Mouse (Mus musculus) liver, embryonic 15.5 days (tissue): ENCODE data around the gene Pdgfa. TPM values are rescaled to one million over a fixed set of nuclear protein-coding genes. Genes with fewer than 3 reads are reported as not detected.

Source experiments
- ATAC-seq: fragments of 200-750 bp; cut with Nextera tagmentation; 2 replicates; pipeline ENCODE4 v1.8.0; 2017; ENCODE audit warnings: moderate number of reproducible peaks, mild to moderate bottlenecking, moderate library complexity; ENCODE audit not compliant: insufficient read depth
- H3K27ac ChIP-seq: fragments of 300-500 bp; sonication (generic); replicated peaks from 2 replicates; pipeline ENCODE4 v1.5.1; 2015; ENCODE audit warnings: mild to moderate bottlenecking, inconsistent platforms
- H3K27me3 ChIP-seq: fragments of 300-500 bp; sonication (generic); 2 replicates; pipeline ENCODE4 v1.6.1; 2015; ENCODE audit warnings: mild to moderate bottlenecking, inconsistent platforms
- H3K36me3 ChIP-seq: fragments of 300-500 bp; sonication (generic); replicated peaks from 2 replicates; pipeline ENCODE4 v1.6.1; 2015; ENCODE audit warnings: moderate library complexity, mild to moderate bottlenecking, inconsistent platforms
- H3K4me1 ChIP-seq: fragments of 300-500 bp; sonication (generic); replicated peaks from 2 replicates; pipeline ENCODE4 v1.6.1; 2015; ENCODE audit warnings: inconsistent platforms
- H3K4me2 ChIP-seq: fragments of 300-500 bp; sonication (generic); 2 replicates; pipeline ENCODE4 v1.6.1; 2015; ENCODE audit warnings: moderate library complexity, mild to moderate bottlenecking, inconsistent platforms
- H3K4me3 ChIP-seq: fragments of 300-500 bp; sonication (generic); replicated peaks from 2 replicates; pipeline ENCODE4 v1.5.1; 2015; ENCODE audit warnings: mild to moderate bottlenecking, inconsistent platforms
- H3K9ac ChIP-seq: fragments of 300-500 bp; sonication (generic); 2 replicates; pipeline ENCODE4 v1.6.1; 2015; ENCODE audit warnings: moderate library complexity, mild to moderate bottlenecking, inconsistent platforms
- H3K9me3 ChIP-seq: fragments of 300-500 bp; sonication (generic); replicated peaks from 2 replicates; pipeline ENCODE4 v1.6.1; 2016; ENCODE audit warnings: inconsistent platforms
- WGBS: fragments of 180-500 bp; shearing (Covaris S2); methylation state at CpG from one replicate; pipeline ENCODE4 v1.1.7; 2015; ENCODE audit warnings: mixed read lengths; ENCODE audit not compliant: insufficient replicate concordance; 5-methylcytosine and 5-hydroxymethylcytosine counted together
- polyA plus RNA-seq: library from polyadenylated mRNA; unstranded; fragments of >200 nt; fragmentation: Nextera tagmentation; extraction: Ambion mirVana; gene quantifications from 2 replicates; pipeline ENCODE4 v1.2.1, GENCODE M21; 2015

Pdgfa gene
- polyA plus RNA-seq, 1 experiment from 2014 or later: 1.6 TPM

DNA sequence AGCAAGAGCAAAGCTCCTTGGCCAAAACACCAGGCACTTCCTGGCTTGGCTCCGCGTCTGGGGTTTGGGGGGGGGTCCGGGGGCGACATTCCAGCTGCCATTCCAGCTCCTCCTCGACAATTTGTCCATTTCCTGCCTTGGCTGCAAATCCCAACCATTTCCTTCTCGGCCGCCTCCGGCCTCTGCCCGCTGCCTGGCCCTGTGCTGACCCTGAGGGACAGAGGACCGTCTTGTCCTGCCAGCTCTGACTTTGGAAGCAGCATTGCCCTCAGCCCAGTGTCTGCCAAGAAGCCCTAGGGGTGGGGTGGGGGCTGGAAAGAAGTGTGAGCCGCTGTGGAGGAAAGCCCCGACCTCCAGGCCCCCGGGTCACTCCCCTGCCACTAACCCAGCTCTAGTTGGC is 44.2 kb downstream of the Pdgfa start:
- H3K9ac ChIP-seq: no peak overlapping the region
- WGBS: 32% methylated on average over 13 of the region's 13 CpGs
- 0 out of 2 replicates have a peak, but pooled peaks cover 8% of the 10 kb centered on the region for H3K27me3 ChIP-seq
- H3K36me3 ChIP-seq: no peaks in the 10 kb centered on the region
- H3K27ac ChIP-seq: no peak overlapping the region
- ATAC-seq: no peak
- H3K4me3 ChIP-seq: no peak overlapping the region
- 0 out of 2 replicates have a peak, but pooled peaks cover under 1% of the 10 kb centered on the region for H3K4me1 ChIP-seq
- H3K9me3 ChIP-seq: no peaks in the 10 kb centered on the region
- H3K4me2 ChIP-seq: no peak overlapping the region

DNA sequence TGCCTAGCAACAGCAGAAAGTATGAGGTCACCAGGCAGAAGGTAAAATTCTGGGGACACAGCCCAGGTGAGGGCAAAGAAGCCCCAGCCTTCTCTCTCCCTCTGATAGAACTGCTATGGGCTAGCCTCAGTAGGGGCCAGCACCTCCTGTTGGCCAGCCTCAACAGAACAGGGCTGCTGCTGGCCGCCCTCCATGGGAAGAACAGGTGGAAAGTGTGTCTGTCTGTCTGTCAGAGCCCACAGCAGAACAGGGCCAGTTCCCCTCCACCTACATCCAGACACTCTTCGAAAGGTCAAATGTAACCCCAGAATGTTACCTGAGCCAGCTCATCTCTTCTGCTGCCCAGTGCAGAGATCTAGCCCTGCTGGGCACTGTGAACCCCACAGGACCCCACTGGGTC is 45.9 kb downstream of the Pdgfa start:
- no peak for ATAC-seq
- WGBS: 59% methylated on average over 2 of the region's 2 CpGs
- Histone ChIP-seq H3K4me3 (no peak overlapping the region), H3K4me2 (no peak overlapping the region), H3K27ac (no peak overlapping the region), H3K36me3 (no peaks in the 10 kb centered on the region), H3K9me3 (no peaks in the 10 kb centered on the region), H3K4me1 (0 out of 2 replicates have a peak, but pooled peaks cover 3% of the 10 kb centered on the region), H3K9ac (no peak overlapping the region), H3K27me3 (0 out of 2 replicates have a peak, but pooled peaks cover 6% of the 10 kb centered on the region)

DNA sequence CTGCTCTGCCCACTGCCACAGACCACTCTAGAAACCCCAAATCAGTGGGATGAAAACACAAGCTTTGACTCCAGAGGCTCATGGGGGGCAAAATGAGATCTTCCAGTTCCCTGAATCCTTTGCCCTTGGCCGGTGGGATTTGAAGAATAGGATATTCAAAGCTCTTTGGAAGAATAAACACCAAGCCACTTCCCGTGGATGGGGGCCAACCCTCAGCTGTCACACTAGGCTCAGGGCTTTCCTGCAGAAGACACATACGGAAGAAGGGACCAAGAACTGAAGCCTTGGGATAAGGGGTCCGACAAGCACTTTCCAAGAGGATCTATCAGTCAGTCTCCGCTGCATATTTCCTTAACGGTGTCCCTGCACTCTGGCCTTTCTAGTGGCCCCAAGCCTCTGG is 48.0 kb downstream of the Pdgfa start:
- Histone ChIP-seq H3K4me1 (0 out of 2 replicates have a peak, but pooled peaks cover 3% of the 10 kb centered on the region), H3K36me3 (no peaks in the 10 kb centered on the region)
- 51% methylated on average over 6 of the region's 6 CpGs for WGBS

DNA sequence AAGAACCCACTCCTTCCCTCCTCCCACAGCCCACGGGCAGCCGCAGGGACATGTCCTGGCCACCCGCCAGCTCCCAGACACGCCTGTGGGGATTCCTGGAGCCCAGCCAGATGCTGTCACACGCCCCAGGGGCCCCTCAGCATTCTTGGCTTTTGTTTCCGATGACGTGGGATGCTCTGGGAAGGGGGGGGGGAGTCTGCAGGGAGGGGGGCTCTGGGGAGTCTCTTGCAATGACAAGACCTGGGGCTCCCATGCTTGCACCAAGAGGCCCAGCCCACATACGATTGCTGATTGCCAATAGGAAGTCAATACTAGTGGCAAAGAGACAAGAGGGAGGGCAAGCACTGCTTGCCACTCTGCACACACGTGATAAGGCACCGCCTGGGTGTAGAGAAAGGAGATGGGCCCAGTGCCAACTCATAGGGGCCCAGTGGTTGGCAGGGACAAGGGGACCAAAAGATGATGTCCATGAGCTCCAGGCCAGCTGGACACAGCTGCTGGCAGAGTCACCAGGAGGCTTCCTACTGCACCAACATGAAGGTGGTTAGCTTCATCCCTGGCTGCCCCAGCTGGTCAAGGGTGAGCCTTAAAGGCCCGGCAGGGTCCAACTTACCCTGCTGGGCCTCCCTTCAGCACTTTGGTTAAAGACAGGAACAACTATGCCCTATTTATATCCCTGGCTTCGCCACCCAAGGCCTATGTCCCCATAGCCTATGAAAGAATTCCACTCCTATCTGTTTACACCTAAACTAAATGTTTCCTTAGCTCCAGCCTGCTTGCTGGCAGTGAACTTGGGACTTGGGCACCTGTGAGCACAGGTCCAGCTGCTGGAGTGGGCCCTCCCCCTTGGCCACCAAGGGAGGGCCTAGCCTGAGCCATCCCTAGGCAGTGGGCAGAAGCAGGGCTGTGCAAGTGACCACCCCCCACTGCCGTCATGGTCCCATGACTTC is 48.9 kb downstream of the Pdgfa start:
- Histone ChIP-seq H3K27ac (no peak overlapping the region), H3K4me3 (no peak overlapping the region), H3K9ac (no peak overlapping the region), H3K9me3 (no peaks in the 10 kb centered on the region), H3K27me3 (no peaks in the 10 kb centered on the region), H3K36me3 (no peaks in the 10 kb centered on the region), H3K4me2 (no peak overlapping the region), H3K4me1 (0 out of 2 replicates have a peak, but pooled peaks cover 3% of the 10 kb centered on the region)
- 47% methylated on average over 13 of the region's 13 CpGs for WGBS
- no peak for ATAC-seq

More for the DNA sequence above, 48.0 kb downstream of the Pdgfa start:
- Histone ChIP-seq H3K4me2 (no peak overlapping the region), H3K9ac (no peak overlapping the region), H3K4me3 (no peak overlapping the region), H3K27ac (no peak overlapping the region), H3K9me3 (no peaks in the 10 kb centered on the region), H3K27me3 (no peaks in the 10 kb centered on the region)
- no peak for ATAC-seq

GRCm38 (mm10) chr5:138947487-138947886 is 49.7 kb downstream of the Pdgfa start:
- no peaks in the 10 kb centered on the region for H3K27me3 ChIP-seq
- no peaks in the 10 kb centered on the region for H3K36me3 ChIP-seq
- no peak overlapping the region for H3K27ac ChIP-seq
- 0 out of 2 replicates have a peak, but pooled peaks cover 3% of the 10 kb centered on the region for H3K4me1 ChIP-seq
- 68% methylated on average over 5 of the region's 5 CpGs for WGBS
- no peak for ATAC-seq
- H3K4me2 ChIP-seq: no peak overlapping the region
- no peak overlapping the region for H3K4me3 ChIP-seq
- H3K9me3 ChIP-seq: no peaks in the 10 kb centered on the region
- no peak overlapping the region for H3K9ac ChIP-seq

DNA sequence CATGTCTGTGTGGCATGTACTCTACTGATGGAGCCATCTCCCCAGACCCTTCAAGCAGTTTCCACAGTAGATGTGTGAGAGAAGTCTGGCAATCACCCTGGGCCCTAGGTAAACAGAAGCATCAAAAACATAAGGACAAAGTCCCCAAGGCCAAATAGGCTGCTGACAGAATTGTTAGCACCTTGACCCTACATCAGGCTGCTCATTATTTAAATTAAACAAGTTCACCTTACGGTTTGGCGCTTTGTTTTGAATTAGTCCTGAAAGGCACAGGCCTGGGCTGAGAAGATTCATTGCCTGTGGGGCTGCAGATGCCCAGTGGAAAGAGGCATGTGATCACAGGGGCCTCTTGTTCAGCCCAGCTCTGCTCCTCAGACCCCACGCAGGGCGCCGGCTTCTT is 50.2 kb downstream of the Pdgfa start:
- Histone ChIP-seq H3K9ac (no peak overlapping the region), H3K4me1 (0 out of 2 replicates have a peak, but pooled peaks cover 3% of the 10 kb centered on the region), H3K4me2 (no peak overlapping the region), H3K4me3 (no peak overlapping the region), H3K36me3 (no peaks in the 10 kb centered on the region), H3K27me3 (no peaks in the 10 kb centered on the region), H3K27ac (no peak overlapping the region), H3K9me3 (no peaks in the 10 kb centered on the region)
- ATAC-seq: no peak
- 77% methylated on average over 5 of the region's 5 CpGs for WGBS

- H3K36me3 ChIP-seq: no peaks in the 10 kb centered on the region
- no peaks in the 10 kb centered on the region for H3K27me3 ChIP-seq
- WGBS: 54% methylated on average over 3 of the region's 3 CpGs
- no peak overlapping the region for H3K9ac ChIP-seq
- H3K4me1 ChIP-seq: 0 out of 2 replicates have a peak, but pooled peaks cover 3% of the 10 kb centered on the region
- H3K4me2 ChIP-seq: no peak overlapping the region
- ATAC-seq: no peak
- no peak overlapping the region for H3K27ac ChIP-seq
- no peak overlapping the region for H3K4me3 ChIP-seq
- H3K9me3 ChIP-seq: no peaks in the 10 kb centered on the region
Measured at GRCm38 (mm10) chr5:138945011-138945410, 52.2 kb downstream of the Pdgfa start.

DNA sequence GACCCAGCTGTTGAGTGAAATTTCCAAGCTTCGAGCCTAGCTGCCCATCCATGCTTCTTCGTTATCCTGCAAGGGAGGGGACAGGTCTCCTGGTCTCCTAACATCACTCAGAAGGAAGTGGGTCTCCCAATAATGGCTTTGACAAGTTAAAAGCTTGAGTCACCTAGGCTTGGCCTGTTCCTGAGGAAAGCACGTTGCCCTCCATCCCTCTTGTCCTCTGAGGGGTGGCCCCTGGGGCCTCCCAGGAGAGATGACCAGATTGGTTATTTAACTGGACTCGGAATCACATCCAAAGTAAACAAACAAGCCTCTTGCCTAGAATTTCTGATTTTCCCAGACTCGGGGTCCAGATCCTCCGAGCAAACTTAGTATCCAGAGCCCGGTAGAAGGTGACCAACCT is 52.6 kb downstream of the Pdgfa start:
- 58% methylated on average over 7 of the region's 7 CpGs for WGBS
- Histone ChIP-seq H3K27ac (no peak overlapping the region), H3K27me3 (no peaks in the 10 kb centered on the region), H3K9ac (no peak overlapping the region), H3K36me3 (no peaks in the 10 kb centered on the region), H3K4me2 (no peak overlapping the region), H3K9me3 (no peaks in the 10 kb centered on the region), H3K4me1 (0 out of 2 replicates have a peak, but pooled peaks cover 3% of the 10 kb centered on the region), H3K4me3 (no peak overlapping the region)
- no peak for ATAC-seq

GRCm38 (mm10) chr5:138941842-138942241 is 55.3 kb downstream of the Pdgfa start:
- Histone ChIP-seq H3K4me3 (no peak overlapping the region), H3K4me2 (no peak overlapping the region), H3K27me3 (no peaks in the 10 kb centered on the region), H3K9ac (no peak overlapping the region), H3K4me1 (no peaks in the 10 kb centered on the region), H3K9me3 (no peaks in the 10 kb centered on the region), H3K36me3 (no peaks in the 10 kb centered on the region), H3K27ac (no peak overlapping the region)
- ATAC-seq: no peak
- 45% methylated on average over 8 of the region's 8 CpGs for WGBS

- no peaks in the 10 kb centered on the region for H3K4me1 ChIP-seq
- no peaks in the 10 kb centered on the region for H3K36me3 ChIP-seq
- H3K4me2 ChIP-seq: no peak overlapping the region
- H3K27ac ChIP-seq: no peak overlapping the region
- 70% methylated on average over 4 of the region's 4 CpGs for WGBS
- no peaks in the 10 kb centered on the region for H3K9me3 ChIP-seq
- no peak overlapping the region for H3K9ac ChIP-seq
- ATAC-seq: no peak
- H3K4me3 ChIP-seq: no peak overlapping the region
- H3K27me3 ChIP-seq: no peaks in the 10 kb centered on the region
Measured at GRCm38 (mm10) chr5:138940576-138940975, 56.6 kb downstream of the Pdgfa start.

GRCm38 (mm10) chr5:138938572-138939163 is 58.5 kb downstream of the Pdgfa start:
- Histone ChIP-seq H3K9ac (no peak overlapping the region), H3K4me2 (no peak overlapping the region), H3K36me3 (no peaks in the 10 kb centered on the region), H3K4me1 (no peaks in the 10 kb centered on the region), H3K4me3 (no peak overlapping the region), H3K9me3 (no peaks in the 10 kb centered on the region), H3K27ac (no peak overlapping the region), H3K27me3 (no peaks in the 10 kb centered on the region)
- WGBS: 61% methylated on average over 3 of the region's 3 CpGs
- no peak for ATAC-seq
